Mouse (Mus musculus) lung, adult 2 months (tissue): ENCODE measurements around the gene Rpl10-ps3.

Experiments
- CTCF ChIP-seq: fragments of 200-500 bp; IDR thresholded peaks from 2 replicates; pipeline ENCODE4 v1.5.1; 2011; ENCODE audit warnings: mild to moderate bottlenecking, low read length, control low read depth; ENCODE audit not compliant: insufficient read depth
- POLR2A ChIP-seq: fragments of 200-500 bp; IDR thresholded peaks from 2 replicates; pipeline ENCODE4 v1.6.1; 2011; ENCODE audit warnings: low read depth, mild to moderate bottlenecking, control low read depth, low read length, borderline replicate concordance; ENCODE audit errors: extremely low read depth

- no peak for TF ChIP-seq CTCF
- TF ChIP-seq POLR2A, result no peak
These were observed 18.5 kb upstream of the Rpl10-ps3 start for GRCm38 (mm10) chr9:50363259-50363658.
